19 mouse cellular contexts compared by ENCODE assay signal in genomic region chr10:123307300-123307699, GRCm38 (mm10). TPM values are rescaled to one million over a fixed set of nuclear protein-coding genes. Genes with fewer than 3 reads are reported as not detected.
"Had no signal": no experiment of that assay in that cellular context is flagged by ENCODE, and none has a peak within 500 bp of the region (broad histone marks: within the 10 kb centered on the region; RNA-seq: fewer than 3 reads in every experiment).

No protein-coding gene starts in this region.

- H3K4me3 ChIP-seq: midbrain, embryonic 10.5 days; midbrain, embryonic 13.5 days; midbrain, embryonic 15.5 days; neural tube, embryonic 12.5 days; stomach, embryonic 15.5 days had no signal

- H3K4me1 ChIP-seq: midbrain, embryonic 10.5 days; midbrain, embryonic 13.5 days; midbrain, embryonic 15.5 days; neural tube, embryonic 12.5 days; stomach, embryonic 15.5 days had no signal

- H3K27ac ChIP-seq: midbrain, embryonic 10.5 days; midbrain, embryonic 13.5 days; midbrain, embryonic 15.5 days; neural tube, embryonic 12.5 days; stomach, embryonic 15.5 days; stomach, postnatal 0 days had no signal

- DNase-seq: lung, adult 18-20 months; lung, embryonic 14.5 days; lung, postnatal 10 days; lung, postnatal 4 days; right cerebral cortex, postnatal 14 days; thymus, adult 2 months; thymus, postnatal 25 days; thymus, postnatal 4 days had no signal

- ATAC-seq: midbrain, embryonic 13.5 days; midbrain, embryonic 15.5 days had no signal

- H3K9ac ChIP-seq: lung, embryonic 14.5 days; midbrain, embryonic 13.5 days; midbrain, embryonic 15.5 days; neural tube, embryonic 12.5 days; stomach, embryonic 15.5 days had no signal

- H3K27me3 ChIP-seq: midbrain, embryonic 13.5 days; midbrain, embryonic 15.5 days; neural tube, embryonic 12.5 days; stomach, embryonic 15.5 days had no signal

- H3K36me3 ChIP-seq: midbrain, embryonic 10.5 days; midbrain, embryonic 13.5 days; midbrain, embryonic 15.5 days; neural tube, embryonic 12.5 days; stomach, embryonic 15.5 days had no signal

- H3K9me3 ChIP-seq: midbrain, embryonic 10.5 days; midbrain, embryonic 13.5 days; midbrain, embryonic 15.5 days; neural tube, embryonic 12.5 days; stomach, embryonic 15.5 days had no signal

- H3K4me2 ChIP-seq: lung, embryonic 14.5 days; midbrain, embryonic 13.5 days; midbrain, embryonic 15.5 days; neural tube, embryonic 12.5 days; stomach, embryonic 15.5 days had no signal

RNA-seq across cellular contexts. Expression of gene Fam19a2, which starts 43.5 kb away (rescaled TPM):
- total RNA-seq: megakaryocyte, adult 5-6 weeks; megakaryocyte-erythroid progenitor cell, adult 5-6 weeks; monocyte, adult 5-6 weeks; neutrophil, adult 5-6 weeks had no signal
- polyA plus RNA-seq: spleen, adult 2 months had no signal
